Mouse (Mus musculus) liver, postnatal 0 days (tissue): Measurements from ENCODE around the gene Imp4. TPM values are rescaled to one million over a fixed set of nuclear protein-coding genes. Genes with fewer than 3 reads are reported as not detected.
A peak's percentile ranks its signal among the peaks of the same experiment; 100 is the strongest.

Experiments
- ATAC-seq: fragments of 200-750 bp; cut with Nextera tagmentation; 2 replicates; pipeline ENCODE4 v1.8.0; 2017; ENCODE audit warnings: mild to moderate bottlenecking, moderate library complexity
- DNase-seq: peaks from one replicate; pipeline ENCODE4 v3.0.0-alpha.2; 2016
- H3K27ac ChIP-seq: fragments of 300-500 bp; sonication (generic); 2 replicates; pipeline ENCODE4 v1.5.1; 2014; ENCODE audit warnings: antibody characterized with exemption, moderate library complexity, mild to moderate bottlenecking, low read depth
- H3K27me3 ChIP-seq: fragments of 300-500 bp; sonication (generic); 2 replicates; pipeline ENCODE4 v1.6.1; 2014; ENCODE audit warnings: low read length, control low read depth, mixed read lengths; ENCODE audit not compliant: insufficient read depth
- H3K36me3 ChIP-seq: fragments of 300-500 bp; sonication (generic); replicated peaks from 2 replicates; pipeline ENCODE4 v1.6.1; 2014; ENCODE audit warnings: mild to moderate bottlenecking, control low read depth, low read length, moderate library complexity, mixed read lengths; ENCODE audit not compliant: insufficient read depth
- H3K4me1 ChIP-seq: fragments of 300-500 bp; sonication (generic); 2 replicates; pipeline ENCODE4 v1.6.1; 2014; ENCODE audit warnings: antibody characterized with exemption, mild to moderate bottlenecking, control low read depth; ENCODE audit not compliant: insufficient read depth
- H3K4me2 ChIP-seq: fragments of 300-500 bp; sonication (generic); 2 replicates; pipeline ENCODE4 v1.6.1; 2014; ENCODE audit warnings: low read depth, mild to moderate bottlenecking, low read length, moderate library complexity, mixed read lengths
- H3K4me3 ChIP-seq: fragments of 300-500 bp; sonication (generic); 2 replicates; pipeline ENCODE4 v1.5.1; 2014; ENCODE audit warnings: low read depth, low read length
- H3K9ac ChIP-seq: fragments of 300-500 bp; sonication (generic); replicated peaks from 2 replicates; pipeline ENCODE4 v1.6.1; 2014; ENCODE audit warnings: mild to moderate bottlenecking, moderate library complexity
- H3K9me3 ChIP-seq: fragments of 300-500 bp; sonication (generic); 2 replicates; pipeline ENCODE4 v1.6.1; 2016; ENCODE audit warnings: mild to moderate bottlenecking, control low read depth, low read length, mixed read lengths
- CTCF ChIP-seq: sonication (generic); IDR thresholded peaks from 2 replicates; pipeline ENCODE4 v1.5.1; 2016; ENCODE audit warnings: antibody characterized with exemption, low read depth
- EP300 ChIP-seq: IDR thresholded peaks from 2 replicates; pipeline ENCODE4 v1.6.1; 2016; ENCODE audit warnings: antibody characterized with exemption, low read depth, mild to moderate bottlenecking
- WGBS: fragments of 180-500 bp; shearing (Covaris S2); extraction: QIAGEN DNeasy Blood & Tissue Kit; methylation state at CpG from one replicate; pipeline ENCODE4 v1.1.7; 2014; ENCODE audit not compliant: insufficient replicate concordance; 5-methylcytosine and 5-hydroxymethylcytosine counted together
- polyA plus RNA-seq: library from polyadenylated mRNA; unstranded; fragments of >200 nt; fragmentation: Nextera tagmentation; extraction: Ambion mirVana; gene quantifications from 2 replicates; pipeline ENCODE4 v1.2.1, GENCODE M21; 2015

Imp4 gene
- polyA plus RNA-seq, 1 experiment from 2014 or later = 41.6 TPM

DNA sequence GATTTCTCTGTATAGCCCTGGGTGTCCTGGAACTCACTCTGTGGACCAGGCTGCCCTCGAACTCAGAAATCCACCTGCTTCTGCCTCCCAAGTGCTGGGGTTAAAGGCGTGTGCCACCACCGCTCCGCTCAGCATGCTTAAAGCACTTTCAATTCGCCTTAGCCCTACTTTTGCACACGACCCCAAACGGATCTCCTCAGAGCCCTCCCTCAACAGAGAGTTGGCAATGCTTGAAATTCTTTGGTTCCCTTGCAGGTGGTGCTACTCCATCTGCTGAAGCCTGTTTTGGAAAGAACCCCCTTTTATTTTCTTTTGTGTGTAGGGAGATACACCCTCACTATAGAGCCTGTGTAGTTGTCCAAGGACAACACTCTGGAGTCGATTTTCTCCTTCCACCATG is 18.8 kb downstream of the Imp4 start:
- peaks cover 14% of the 10 kb centered on the region for H3K4me1 ChIP-seq
- no peaks in the 10 kb centered on the region for H3K9me3 ChIP-seq
- H3K4me2 ChIP-seq = no peak overlapping the region
- no peak overlapping the region for H3K9ac ChIP-seq
- no peak overlapping the region for H3K4me3 ChIP-seq
- TF ChIP-seq EP300 = no peak
- TF ChIP-seq CTCF = no peak
- H3K36me3 ChIP-seq = no peaks in the 10 kb centered on the region
- no peak for DNase-seq
- WGBS = 45% methylated on average over 8 of the region's 8 CpGs
- H3K27me3 ChIP-seq = peaks cover 7% of the 10 kb centered on the region; the same call in 1 of the 2 replicates
- no peak for ATAC-seq
- no peak overlapping the region for H3K27ac ChIP-seq

DNA sequence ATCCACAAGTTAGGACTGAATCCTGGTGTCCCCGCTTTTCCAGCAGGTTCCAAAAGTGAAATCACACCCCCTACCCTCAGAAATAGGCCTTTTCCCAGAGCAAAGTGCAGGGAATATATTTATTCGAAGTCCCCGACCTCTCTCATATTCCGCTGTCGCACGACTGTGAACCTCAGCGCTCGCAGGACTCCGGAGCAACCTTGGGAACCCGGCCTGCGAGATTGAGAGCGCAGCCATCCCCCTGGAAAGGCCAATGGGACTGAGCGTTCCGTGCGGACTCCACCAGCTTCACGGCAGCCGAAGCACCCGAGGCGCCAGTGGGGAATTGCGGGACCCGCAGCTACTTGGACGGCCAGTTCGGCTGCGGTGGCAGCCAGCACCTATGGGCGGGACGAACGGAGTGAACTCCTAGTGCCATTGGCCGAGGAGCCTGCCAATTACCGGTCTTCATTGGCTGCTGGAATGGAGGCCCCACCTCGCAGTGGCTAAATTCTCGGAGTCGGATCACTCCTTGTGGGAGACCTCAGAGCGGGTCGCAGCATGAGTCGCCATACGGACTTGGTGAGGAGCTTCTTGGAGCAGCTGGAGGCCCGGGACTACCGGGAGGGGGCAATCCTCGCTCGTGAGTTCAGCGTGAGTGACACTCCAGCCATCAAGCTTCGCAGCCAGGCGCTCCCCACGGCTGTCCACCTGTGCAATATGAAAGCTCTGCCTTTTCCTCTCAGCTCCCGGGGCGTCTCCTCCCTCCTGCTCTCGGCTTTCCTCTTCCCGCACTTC is 19.8 kb downstream of the Imp4 start, which contains the start of gene Ptpn18:
Gene Ptpn18, plus strand, starts transcription at position 479 of the 777 bp plus-strand sequence.
- H3K4me3 ChIP-seq = peak within 1 kb of the TSS; percentile 63
- under 1% methylated on average over 48 of the region's 48 CpGs for WGBS
- peak; percentile 89 for ATAC-seq
- peak; percentile 24 for TF ChIP-seq CTCF
- TF ChIP-seq EP300 = no peak
- H3K27me3 ChIP-seq = peaks cover 7% of the 10 kb centered on the region; the same call in 1 of the 2 replicates
- peak within 1 kb of the TSS; percentile 56 for H3K9ac ChIP-seq
- no peak within 1 kb of the TSS for H3K27ac ChIP-seq
- H3K36me3 ChIP-seq = no peaks in the 10 kb centered on the region
- H3K4me1 ChIP-seq = peaks cover 14% of the 10 kb centered on the region
- H3K4me2 ChIP-seq = peak within 1 kb of the TSS; percentile 96
- DNase-seq = peak; percentile 90
- no peaks in the 10 kb centered on the region for H3K9me3 ChIP-seq

DNA sequence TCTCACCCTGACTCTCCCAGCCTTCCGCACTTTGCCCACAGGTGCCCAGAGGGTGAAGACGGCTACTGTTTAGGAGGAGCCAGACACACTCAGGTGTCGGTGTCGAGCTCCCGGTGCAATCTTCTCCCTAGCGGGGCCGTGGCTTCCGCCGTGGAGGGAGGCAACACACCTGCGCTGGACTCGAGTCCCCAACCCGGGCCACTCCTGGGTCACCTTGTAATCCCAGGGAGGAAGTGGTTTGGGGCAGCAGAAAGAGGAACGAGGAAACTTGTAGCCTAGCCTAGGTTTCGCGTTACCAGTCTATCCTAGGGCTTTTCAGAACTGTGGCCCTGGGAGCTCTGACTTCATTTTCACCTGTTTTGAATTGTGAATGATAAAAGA is 20.4 kb downstream of the Imp4 start:
- Histone ChIP-seq H3K9me3 (no peaks in the 10 kb centered on the region), H3K4me2 (peak overlapping the region; percentile 96), H3K36me3 (no peaks in the 10 kb centered on the region), H3K9ac (peak overlapping the region; percentile 56), H3K4me1 (peaks cover 14% of the 10 kb centered on the region), H3K27me3 (peaks cover 7% of the 10 kb centered on the region; the same call in 1 of the 2 replicates), H3K4me3 (peak overlapping the region; percentile 63), H3K27ac (no peak overlapping the region)
- no peak for TF ChIP-seq EP300
- TF ChIP-seq CTCF = no peak
- 3% methylated on average over 15 of the region's 15 CpGs for WGBS
- ATAC-seq = peak; percentile 17
- peak; percentile 34 for DNase-seq

DNA sequence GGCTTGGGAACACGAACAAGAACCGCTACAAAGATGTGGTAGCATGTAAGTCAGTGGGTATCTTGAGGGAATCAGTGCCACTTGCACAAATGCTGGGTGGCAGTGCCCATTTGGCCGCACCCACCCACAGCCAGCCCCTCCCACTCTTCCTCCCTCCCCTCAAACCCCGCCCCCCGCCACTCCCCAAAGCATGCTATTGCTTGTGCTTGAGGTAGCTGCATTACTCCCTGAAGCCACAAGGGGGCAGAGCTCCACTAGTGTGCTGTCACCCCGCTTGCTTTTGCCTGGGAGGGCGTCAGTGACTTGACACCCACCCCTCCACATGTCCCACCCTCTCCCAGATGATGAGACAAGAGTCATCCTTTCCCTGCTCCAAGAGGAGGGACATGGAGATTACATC is 23.1 kb downstream of the Imp4 start:
- DNase-seq (peak; percentile 85), ATAC-seq (peak; percentile 40)
- H3K27me3 ChIP-seq = peaks cover 7% of the 10 kb centered on the region; the same call in 1 of the 2 replicates
- H3K27ac ChIP-seq = no peak overlapping the region
- no peaks in the 10 kb centered on the region for H3K9me3 ChIP-seq
- TF ChIP-seq CTCF (peak; percentile 86), EP300 (no peak)
- no peak overlapping the region for H3K4me3 ChIP-seq
- peaks cover 17% of the 10 kb centered on the region for H3K4me1 ChIP-seq
- 28% methylated on average over 6 of the region's 7 CpGs for WGBS
- no peaks in the 10 kb centered on the region for H3K36me3 ChIP-seq
- no peak overlapping the region for H3K4me2 ChIP-seq
- H3K9ac ChIP-seq = no peak overlapping the region

DNA sequence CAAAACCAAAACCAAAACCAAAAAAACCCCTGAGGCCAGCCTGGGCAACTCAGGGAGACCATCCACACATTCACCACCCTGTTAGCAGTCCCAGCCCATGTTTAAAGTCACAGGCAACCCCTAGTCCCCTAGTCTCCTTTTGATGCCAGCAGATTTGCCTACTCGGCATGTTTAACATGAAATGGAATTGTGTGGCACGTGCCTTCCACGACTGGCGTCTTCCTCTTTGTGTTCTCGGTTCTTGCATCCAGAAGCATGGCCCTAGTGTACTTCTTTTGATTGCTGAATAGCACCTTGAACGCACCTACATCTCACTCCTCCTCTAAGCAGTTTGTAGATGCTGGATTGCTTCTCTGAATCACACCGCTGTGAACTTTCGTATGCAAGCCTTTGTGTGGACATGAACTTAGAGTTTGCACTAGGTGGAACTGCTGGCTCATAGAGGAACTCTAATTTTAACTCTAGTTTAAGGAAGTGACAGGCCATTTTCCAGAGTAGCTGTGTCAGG is 24.7 kb downstream of the Imp4 start:
- H3K9ac ChIP-seq = no peak overlapping the region
- no peak for TF ChIP-seq EP300
- peak overlapping the region; percentile 22 for H3K4me3 ChIP-seq
- no peak for ATAC-seq
- peak overlapping the region; percentile 58 for H3K27ac ChIP-seq
- no peaks in the 10 kb centered on the region for H3K36me3 ChIP-seq
- no peaks in the 10 kb centered on the region for H3K9me3 ChIP-seq
- DNase-seq = no peak
- no peaks in the 10 kb centered on the region; the same call in 1 of the 2 replicates for H3K27me3 ChIP-seq
- H3K4me2 ChIP-seq = peak overlapping the region; percentile 49
- 39% methylated on average over 8 of the region's 8 CpGs for WGBS
- H3K4me1 ChIP-seq = peaks cover 14% of the 10 kb centered on the region

DNA sequence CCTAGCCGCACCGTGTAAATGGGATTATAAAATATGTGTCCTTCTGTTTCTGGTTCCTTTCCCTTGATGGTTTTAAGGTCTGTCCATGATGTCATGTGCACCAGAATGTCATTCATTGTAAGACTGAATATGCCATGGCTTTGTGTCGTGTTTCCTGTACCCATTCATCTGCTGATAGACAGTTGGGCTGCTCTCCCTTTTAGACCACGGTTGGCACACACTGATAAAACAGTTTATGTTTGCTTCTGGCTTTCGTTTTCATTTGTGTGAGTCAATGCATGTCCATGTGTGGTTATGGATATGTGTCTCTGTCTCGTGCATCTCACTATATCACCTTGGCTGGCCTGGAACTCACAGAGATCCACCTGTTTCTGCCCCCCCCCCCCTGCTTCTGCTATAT is 25.8 kb downstream of the Imp4 start:
- no peak overlapping the region for H3K27ac ChIP-seq
- no peak overlapping the region for H3K4me2 ChIP-seq
- no peak overlapping the region for H3K9ac ChIP-seq
- H3K27me3 ChIP-seq = no peaks in the 10 kb centered on the region
- H3K36me3 ChIP-seq = no peaks in the 10 kb centered on the region
- H3K9me3 ChIP-seq = no peaks in the 10 kb centered on the region
- TF ChIP-seq CTCF (no peak), EP300 (no peak)
- DNase-seq (no peak), ATAC-seq (peak; percentile 53)
- WGBS = 54% methylated on average over 6 of the region's 6 CpGs
- no peak overlapping the region for H3K4me3 ChIP-seq
- H3K4me1 ChIP-seq = peaks cover 7% of the 10 kb centered on the region; the same call in 1 of the 2 replicates
